Mouse (Mus musculus): ENCODE measurements at regions not wholly inside any gene's neighbourhood (a gene's known extent, or its start where the extent isn't known, plus 50 kb on each side); places are given as distances from the start of the nearest gene placed in this dataset.

DNA sequence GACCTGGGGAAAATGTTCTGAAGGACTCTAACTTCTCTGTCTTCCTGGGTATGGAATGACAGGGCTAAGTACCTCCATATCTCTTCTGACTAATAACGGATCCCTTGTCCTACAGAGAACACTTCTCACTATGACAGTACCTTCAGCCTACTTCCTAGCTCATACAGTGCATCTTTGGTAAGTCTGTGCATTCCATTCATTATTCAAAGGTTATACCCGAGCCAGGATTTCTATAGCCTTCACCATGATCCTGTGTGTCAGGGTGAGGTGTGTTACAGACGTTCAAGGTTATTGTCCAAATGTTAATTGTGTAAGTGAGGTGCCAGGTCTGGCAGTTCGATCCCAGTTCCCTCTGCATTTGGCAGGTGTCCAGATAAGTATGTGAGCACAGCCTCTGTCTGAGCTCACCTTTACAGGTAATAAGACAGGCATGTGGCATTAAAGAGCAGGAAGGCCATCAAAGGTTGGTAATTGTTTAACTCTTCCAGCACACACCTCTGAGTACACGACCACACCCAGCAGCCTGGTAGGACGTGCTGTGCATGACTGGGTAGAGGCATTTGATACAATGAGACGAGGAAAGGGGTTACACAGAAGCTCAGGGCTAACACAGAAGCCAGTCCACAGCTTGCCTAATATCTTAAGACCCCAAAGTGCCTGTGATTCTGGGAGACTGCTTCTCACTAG lies 96.3 kb upstream of the Bmp2 start:
- DNase-seq = no peak

DNA sequence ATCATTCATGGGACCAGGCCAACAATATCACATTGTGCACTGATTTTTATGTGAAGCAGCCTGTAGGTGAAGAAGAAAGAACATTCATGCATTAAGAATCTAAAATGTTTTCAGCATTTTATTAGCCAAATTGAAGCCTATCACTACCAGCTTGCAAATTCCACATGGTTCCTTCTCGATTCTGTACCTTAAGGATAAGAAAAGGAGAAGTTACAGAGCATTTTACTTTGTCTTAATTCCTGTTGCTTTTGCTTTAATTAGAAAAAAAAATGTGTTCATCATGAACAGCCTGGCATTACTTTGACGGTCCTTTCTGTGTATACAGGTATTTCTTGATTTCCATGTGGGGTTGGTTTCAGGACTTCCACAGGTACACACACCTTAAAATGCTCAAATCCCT lies 95.2 kb upstream of the Bmp2 start:
- no peak for DNase-seq

DNA sequence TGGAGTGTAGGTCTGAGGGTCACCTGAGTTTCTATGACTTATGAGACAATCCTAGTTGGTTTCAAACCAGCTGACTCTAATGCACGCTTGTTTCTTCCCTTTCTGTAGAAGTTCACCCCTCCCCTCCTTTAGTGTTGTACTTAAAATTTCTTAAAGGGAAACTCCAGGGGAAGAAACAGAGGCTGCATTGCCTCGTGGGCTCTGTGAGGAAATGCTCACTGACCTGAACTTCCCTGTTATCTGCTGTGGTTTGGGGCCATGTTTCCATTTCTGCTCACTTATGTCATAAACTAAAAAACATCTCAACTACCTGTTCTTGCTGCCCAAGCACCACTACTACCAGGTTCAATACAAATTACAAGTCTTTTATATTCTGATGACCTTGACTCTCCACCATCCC lies 93.2 kb upstream of the Bmp2 start:
- DNase-seq = no peak

- no peak for DNase-seq
Measured at GRCm38 (mm10) chr2:133460814-133461213, 91.1 kb upstream of the Bmp2 start.

GRCm38 (mm10) chr2:133462378-133462777 lies 89.6 kb upstream of the Bmp2 start:
- DNase-seq = no peak

DNA sequence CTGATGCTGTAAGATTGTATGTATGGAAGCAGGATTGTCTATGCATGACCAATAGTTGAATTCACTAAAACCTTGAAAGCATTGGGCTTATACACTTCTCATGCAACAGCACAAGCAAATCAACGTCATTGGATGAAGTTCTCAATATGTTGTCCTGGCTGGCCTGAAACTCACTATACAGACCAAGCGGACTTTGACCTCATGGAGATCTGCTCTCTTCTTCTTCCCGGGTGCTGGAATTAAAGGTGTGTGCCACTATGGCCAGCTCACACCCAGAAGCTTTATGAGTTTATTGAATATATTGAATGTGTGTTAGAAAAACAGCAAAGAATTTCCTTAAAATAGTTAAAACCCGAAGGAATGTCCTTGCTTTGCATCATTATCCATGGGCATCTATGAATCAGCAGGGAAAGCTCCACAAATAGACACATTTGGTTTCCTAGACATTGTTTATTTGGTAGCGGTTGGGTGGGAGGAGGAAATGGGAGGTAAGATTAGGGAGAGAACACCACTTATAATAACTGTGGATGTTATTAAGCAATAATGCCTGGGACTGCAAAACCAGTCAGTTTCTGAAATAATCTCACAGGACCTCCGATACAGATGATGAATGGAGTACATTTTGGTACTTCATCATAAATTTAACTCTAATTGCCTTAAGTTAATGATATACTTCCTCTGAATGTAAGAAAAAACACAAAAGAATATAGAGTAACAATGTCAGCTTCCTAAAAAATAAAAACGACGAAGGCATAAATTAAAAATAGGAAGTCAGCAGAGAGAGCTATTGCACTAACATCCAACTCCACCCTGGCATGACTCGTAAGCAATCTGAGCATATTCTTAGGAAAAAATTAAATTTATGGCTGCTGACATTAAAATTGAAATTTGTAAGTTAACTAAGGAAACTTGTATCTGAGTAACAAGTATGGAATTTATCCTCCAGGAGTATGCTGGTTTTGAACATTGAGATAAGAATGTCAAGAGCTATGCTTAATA lies 84.5 kb upstream of the Bmp2 start:
- DNase-seq = no peak

DNA sequence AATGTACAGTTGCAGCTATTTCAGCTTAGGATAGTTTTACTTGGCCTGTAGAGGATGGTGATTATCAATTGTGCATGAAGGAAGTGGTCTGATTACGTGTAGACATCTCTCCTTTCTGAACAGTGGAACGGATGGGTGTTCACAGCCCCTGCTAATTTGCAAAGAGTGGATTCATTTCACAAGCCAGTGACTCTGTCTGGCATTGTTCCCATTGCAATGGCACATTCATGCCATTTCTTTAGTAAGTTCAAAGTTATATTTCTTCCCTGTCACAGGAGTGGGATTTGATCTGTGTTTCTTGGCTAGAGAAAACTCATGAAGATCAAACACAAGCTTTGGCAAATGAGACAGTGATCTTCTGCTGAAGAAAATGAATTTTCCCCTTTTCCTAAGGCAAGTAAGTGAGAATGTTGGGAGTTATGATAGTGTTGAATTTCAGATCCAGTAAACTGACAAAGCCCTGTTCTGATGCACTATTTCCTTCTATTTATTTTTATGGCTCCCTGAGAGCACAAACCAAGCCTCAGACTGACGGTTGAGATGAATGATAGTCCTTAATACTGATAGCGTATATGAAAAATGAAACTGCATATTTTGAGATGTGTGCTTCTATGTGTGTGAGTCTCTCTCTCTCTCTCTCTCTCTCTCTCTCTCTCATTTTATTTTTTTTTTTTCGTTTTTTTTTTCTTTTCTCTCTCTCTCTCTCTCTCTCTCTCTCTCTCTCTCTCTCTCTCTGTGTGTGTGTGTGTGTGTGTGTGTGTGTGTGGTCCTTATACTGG lies 78.8 kb upstream of the Bmp2 start:
- no peak for DNase-seq

GRCm38 (mm10) chr2:133474174-133474573 lies 77.8 kb upstream of the Bmp2 start:
- no peak for DNase-seq

GRCm38 (mm10) chr2:133480870-133481269 lies 71.1 kb upstream of the Bmp2 start:
- DNase-seq = no peak

DNA sequence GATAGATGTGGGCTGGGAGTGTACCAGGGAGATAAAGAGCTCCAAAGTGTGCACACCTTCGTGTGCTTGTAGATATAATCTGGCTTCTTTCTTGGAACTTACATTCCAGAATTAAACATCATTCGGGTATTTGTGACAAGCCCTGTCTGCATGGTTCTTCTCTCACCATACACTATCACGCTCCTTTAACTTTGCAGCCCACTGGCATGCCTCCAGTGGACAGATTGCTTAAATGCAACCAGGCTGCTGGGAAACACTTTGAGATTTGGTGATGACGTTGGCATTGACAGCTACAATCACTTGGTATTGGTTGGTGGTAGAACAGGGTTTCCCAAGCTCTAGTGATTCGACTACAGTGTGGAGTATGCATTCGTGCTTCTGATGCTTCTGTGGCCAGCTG lies 70.7 kb upstream of the Bmp2 start:
- no peak for DNase-seq

DNA sequence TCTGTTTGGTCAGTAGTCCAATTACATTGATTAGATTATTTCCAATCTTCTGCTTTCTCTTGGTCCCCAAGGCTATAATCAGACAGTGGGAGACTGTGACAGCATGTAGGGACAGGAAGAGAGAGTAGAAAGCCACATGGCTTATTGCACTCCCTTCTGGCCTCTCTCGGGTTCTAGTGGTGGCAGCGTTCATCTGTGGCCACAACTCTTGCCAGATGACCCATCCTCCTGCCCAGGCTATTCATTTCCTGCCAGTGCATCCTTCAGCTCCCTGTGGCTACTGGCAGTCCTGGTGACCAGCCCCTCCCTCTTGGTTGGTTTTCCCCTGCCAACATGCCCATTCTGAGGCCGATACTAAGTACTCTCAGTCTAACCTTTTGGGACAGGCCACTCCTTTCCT lies 70.2 kb upstream of the Bmp2 start:
- peak; percentile 41 for DNase-seq

DNA sequence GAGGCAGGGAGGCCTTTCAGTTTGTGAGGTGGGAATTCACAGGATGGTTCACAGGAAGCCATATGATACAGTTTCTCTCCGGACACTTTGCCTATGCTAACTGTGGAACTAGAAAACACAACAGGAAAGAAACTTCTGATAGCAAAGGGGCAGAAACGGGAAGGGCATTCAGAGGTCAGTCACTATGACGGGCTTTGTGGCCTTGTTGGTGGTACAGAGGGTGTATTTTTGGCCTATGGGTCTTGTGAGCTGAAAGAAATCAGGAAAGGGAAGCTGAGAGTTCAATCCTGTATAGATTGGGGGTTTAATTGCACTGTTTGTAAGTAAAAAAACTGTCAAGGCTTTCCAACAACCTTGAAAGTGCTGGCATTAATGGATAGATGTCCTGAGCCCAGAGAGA lies 56.5 kb upstream of the Bmp2 start:
- DNase-seq = no peak

DNA sequence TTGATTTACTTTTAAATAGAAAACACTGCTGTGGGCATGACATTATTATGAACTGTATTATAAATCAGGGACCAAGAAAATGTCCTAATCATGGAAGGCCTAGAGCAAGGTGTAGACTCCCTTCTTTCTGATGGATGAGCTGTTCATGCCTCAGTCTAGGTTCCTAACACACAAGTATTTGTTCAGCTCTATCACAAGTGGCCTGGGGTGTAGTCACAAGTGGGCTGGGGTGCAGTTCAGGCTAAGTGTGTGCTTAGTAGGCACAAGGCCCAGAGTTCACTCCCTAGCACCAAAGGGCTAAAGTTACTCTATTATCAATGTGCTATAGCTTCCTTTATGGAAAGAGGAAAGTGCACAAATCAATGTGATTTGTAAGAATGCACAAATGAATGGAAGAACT lies 55.6 kb upstream of the Bmp2 start:
- no peak for DNase-seq

- no peak for DNase-seq
Measured at GRCm38 (mm10) chr2:133497071-133497470, 54.9 kb upstream of the Bmp2 start.

DNA sequence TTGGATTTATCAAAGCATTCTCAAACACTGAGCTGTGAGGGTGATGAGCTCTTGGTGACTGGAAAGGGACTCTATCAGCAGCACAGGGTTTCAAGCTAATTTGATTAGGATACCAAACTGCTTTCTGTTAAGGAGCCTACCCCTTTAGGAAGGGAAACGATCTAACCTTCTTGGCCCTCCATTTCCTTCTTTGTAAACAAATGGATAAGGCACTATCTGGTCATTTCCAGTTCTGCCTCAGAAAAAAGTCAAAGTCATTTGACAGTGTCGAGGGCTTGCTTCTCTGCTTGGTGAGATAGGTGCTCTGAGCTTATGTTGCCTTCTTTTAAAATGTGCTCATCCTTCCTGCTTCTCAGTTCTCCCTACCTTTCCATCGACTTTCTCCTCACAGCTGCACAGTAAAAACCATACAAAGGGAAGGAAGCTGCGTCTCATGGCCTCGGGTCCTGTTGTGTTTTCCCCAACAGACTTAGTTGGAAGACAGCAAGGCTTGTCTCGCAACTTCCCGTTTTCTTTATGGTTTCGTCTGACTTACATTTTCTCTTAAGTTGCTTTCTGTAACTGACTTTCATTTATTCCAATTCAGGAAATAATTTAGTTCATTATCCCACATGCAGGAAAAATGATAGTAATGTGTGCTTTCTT lies 54.3 kb upstream of the Bmp2 start:
- DNase-seq = no peak

GRCm38 (mm10) chr2:133498186-133498571 lies 53.8 kb upstream of the Bmp2 start:
- DNase-seq = no peak

GRCm38 (mm10) chr2:133498717-133499143 lies 53.2 kb upstream of the Bmp2 start:
- DNase-seq = no peak

DNA sequence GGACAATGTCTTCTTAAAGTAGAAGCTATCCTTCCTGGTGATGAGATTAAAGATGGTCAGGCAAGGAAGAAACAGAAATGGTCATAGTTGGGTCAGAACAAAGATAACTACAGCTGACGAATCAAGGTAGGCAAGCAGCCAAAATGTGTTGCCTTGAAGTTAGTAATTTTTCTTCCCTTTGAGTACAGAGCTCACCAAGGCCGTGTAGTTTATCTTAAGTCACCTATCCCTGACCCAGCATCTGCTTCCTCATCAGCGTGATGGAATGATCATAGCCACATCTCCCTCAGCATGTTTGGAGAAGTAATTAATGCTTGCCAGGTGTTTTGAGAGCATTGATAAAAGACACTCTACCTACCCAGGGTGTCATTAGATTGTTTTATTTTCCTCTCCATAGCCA lies 52.1 kb upstream of the Bmp2 start:
- DNase-seq = no peak

All from cerebellum, adult 9-11 months (tissue).